Mouse (Mus musculus) CH12.LX (cell line): Measurements from ENCODE around the gene Angel1. TPM values are rescaled to one million over a fixed set of nuclear protein-coding genes. Genes with fewer than 3 reads are reported as not detected.

Experiments
- DNase-seq: peaks from one replicate; pipeline ENCODE4 v3.0.0-alpha.2; 2013; ENCODE audit errors: extremely low read depth
- H3K27ac ChIP-seq: 2 replicates; pipeline ENCODE4 v1.5.1; 2012; ENCODE audit warnings: low read depth, mild to moderate bottlenecking, control low read depth, moderate library complexity; ENCODE audit not compliant: insufficient read depth
- H3K27me3 ChIP-seq: replicated peaks from 2 replicates; pipeline ENCODE3; 2012; ENCODE audit warnings: inconsistent platforms
- H3K36me3 ChIP-seq, 2 experiments: replicated peaks in 1 of 2; 2 replicates each; pipeline versions ENCODE3 to v1.6.1; 2012; ENCODE audit warnings: inconsistent platforms in 1 of 2, low read length in 1 of 2, mild to moderate bottlenecking in 1 of 2, mixed read lengths in 1 of 2, moderate library complexity in 1 of 2; ENCODE audit not compliant: control insufficient read depth in 1 of 2, insufficient read depth in 1 of 2
- H3K4me1 ChIP-seq, 2 experiments: 2 replicates each; pipeline ENCODE4 v1.6.1; 2012; ENCODE audit warnings: inconsistent platforms in 1 of 2, moderate library complexity in 1 of 2; ENCODE audit not compliant: insufficient read depth in 2 of 2, control insufficient read depth in 1 of 2
- H3K4me2 ChIP-seq: 2 replicates; pipeline ENCODE4 v1.6.1; 2012; ENCODE audit warnings: low read depth, mild to moderate bottlenecking, control low read depth; ENCODE audit not compliant: poor library complexity, insufficient read depth, severe bottlenecking
- H3K4me3 ChIP-seq, 3 experiments: fragments of 150-350 bp in 1 of 3; sonication (generic) in 1 of 3; replicated peaks in 1 of 3; 2 replicates each; pipeline versions ENCODE3 to v1.5.1; 2011 to 2012; ENCODE audit warnings: low read depth in 2 of 3, low read length in 2 of 3, mild to moderate bottlenecking in 2 of 3, moderate library complexity in 2 of 3, control low read depth in 1 of 3, improper control_type of control experiment in 1 of 3, inconsistent platforms in 1 of 3, mixed read lengths in 1 of 3; ENCODE audit not compliant: poor library complexity in 1 of 3
- H3K79me2 ChIP-seq: replicated peaks from 2 replicates; pipeline ENCODE4 v1.6.1; 2012; ENCODE audit warnings: mild to moderate bottlenecking, moderate library complexity; ENCODE audit not compliant: control insufficient read depth, poor library complexity, insufficient read depth, severe bottlenecking; ENCODE audit errors: extremely low read depth
- H3K9ac ChIP-seq: 2 replicates; pipeline ENCODE4 v1.6.1; 2012; ENCODE audit warnings: low read depth, mild to moderate bottlenecking, control low read depth, moderate library complexity; ENCODE audit not compliant: insufficient read depth
- H3K9me3 ChIP-seq: replicated peaks from 2 replicates; pipeline ENCODE3; 2012; ENCODE audit warnings: low read length, inconsistent platforms, mixed read lengths
- BHLHE40 ChIP-seq: IDR thresholded peaks from 2 replicates; pipeline ENCODE4 v1.6.1; 2011; ENCODE audit warnings: mild to moderate bottlenecking, low read depth, low read length, improper control_type of control experiment
- CTCF ChIP-seq, 2 experiments: IDR thresholded peaks in 1 of 2; conservative IDR thresholded peaks in 1 of 2; 2 replicates each; pipeline ENCODE4 v1.5.1; 2011 to 2012; ENCODE audit warnings: low read depth in 2 of 2, low read length in 2 of 2, improper control_type of control experiment in 1 of 2, inconsistent platforms in 1 of 2, mild to moderate bottlenecking in 1 of 2, moderate library complexity in 1 of 2
- E2F4 ChIP-seq: IDR thresholded peaks from 2 replicates; pipeline ENCODE4 v1.6.1; 2011; ENCODE audit warnings: low read depth, low read length, improper control_type of control experiment; ENCODE audit not compliant: insufficient replicate concordance
- ELF1 ChIP-seq: IDR thresholded peaks from 2 replicates; pipeline ENCODE4 v1.6.1; 2014; ENCODE audit warnings: low read depth, mild to moderate bottlenecking, inconsistent platforms, low read length, improper control_type of control experiment
- JUND ChIP-seq: conservative IDR thresholded peaks from 2 replicates; pipeline ENCODE4 v1.6.1; 2011; ENCODE audit warnings: low read depth, low read length, improper control_type of control experiment
- KAT2A ChIP-seq: IDR thresholded peaks from 2 replicates; pipeline ENCODE4 v1.6.1; 2012; ENCODE audit warnings: low read length, improper control_type of control experiment, inconsistent platforms; ENCODE audit not compliant: insufficient replicate concordance
- MAFK ChIP-seq: IDR thresholded peaks from 2 replicates; pipeline ENCODE4 v1.6.1; 2011; ENCODE audit warnings: low read length, improper control_type of control experiment; ENCODE audit not compliant: insufficient replicate concordance
- MAX ChIP-seq: IDR thresholded peaks from 2 replicates; pipeline ENCODE4 v1.6.1; 2011; ENCODE audit warnings: low read length, improper control_type of control experiment
- NELFE ChIP-seq: IDR thresholded peaks from 2 replicates; pipeline ENCODE4 v1.6.1; 2011; ENCODE audit warnings: low read depth, low read length, improper control_type of control experiment
- NRF1 ChIP-seq: IDR thresholded peaks from 2 replicates; pipeline ENCODE4 v1.6.1; 2014; ENCODE audit warnings: low read depth, mild to moderate bottlenecking, inconsistent platforms, low read length, improper control_type of control experiment, moderate library complexity
- RAD21 ChIP-seq: IDR thresholded peaks from 2 replicates; pipeline ENCODE4 v1.6.1; 2011; ENCODE audit warnings: low read depth, mild to moderate bottlenecking, low read length, improper control_type of control experiment, moderate library complexity
- SMC3 ChIP-seq: IDR thresholded peaks from 2 replicates; pipeline ENCODE4 v1.6.1; 2011; ENCODE audit warnings: low read depth, low read length, improper control_type of control experiment
- USF1 ChIP-seq: IDR thresholded peaks from 2 replicates; pipeline ENCODE4 v1.6.1; 2014; ENCODE audit warnings: low read depth, mild to moderate bottlenecking, inconsistent platforms, low read length, improper control_type of control experiment
- ZC3H11A ChIP-seq: IDR thresholded peaks from 2 replicates; pipeline ENCODE4 v1.6.1; 2012; ENCODE audit warnings: low read depth, mild to moderate bottlenecking, inconsistent platforms, low read length, improper control_type of control experiment
- ZNF384 ChIP-seq: IDR thresholded peaks from 2 replicates; pipeline ENCODE4 v1.6.1; 2012; ENCODE audit warnings: low read depth, low read length, improper control_type of control experiment, inconsistent platforms
- dilution Hi-C: fragments of 300-500 bp; cut with MboI; formaldehyde crosslinking; loops from 2 replicates; pipeline ENCODE4 v1.14.3; 2020; ENCODE audit warnings: low sequenced_read_pairs; ENCODE audit not compliant: extremely low pct_unique_long_range_greater_than_20kb, extremely low pct_ligation_motif_present
- in situ Hi-C: fragments of 300-500 bp; cut with MboI; formaldehyde crosslinking; loops from 3 replicates; pipeline ENCODE4 v1.14.3; 2019; ENCODE audit warnings: low sequenced_read_pairs, low pct_ligation_motif_present, low pct_unique_long_range_greater_than_20kb, mixed read lengths
- polyA plus RNA-seq: library from polyadenylated mRNA; unstranded; fragments of >175 nt; gene quantifications from 2 replicates; pipeline ENCODE4 v1.2.1, GENCODE M21; 2012; ENCODE audit warnings: low read depth; ENCODE audit not compliant: insufficient read length
- total RNA-seq, 2 experiments: library from RNA; depleted of rRNA; stranded (reverse); fragments of 300-350 nt in 1 of 2; fragments of >200 nt in 1 of 2; gene quantifications; 2 replicates each; pipeline ENCODE4 v1.2.3; 2012 to 2014

The Angel1 gene
- total and polyA plus RNA-seq, 3 experiments = 1.0 to 9.3 (median 2.9) TPM

DNA sequence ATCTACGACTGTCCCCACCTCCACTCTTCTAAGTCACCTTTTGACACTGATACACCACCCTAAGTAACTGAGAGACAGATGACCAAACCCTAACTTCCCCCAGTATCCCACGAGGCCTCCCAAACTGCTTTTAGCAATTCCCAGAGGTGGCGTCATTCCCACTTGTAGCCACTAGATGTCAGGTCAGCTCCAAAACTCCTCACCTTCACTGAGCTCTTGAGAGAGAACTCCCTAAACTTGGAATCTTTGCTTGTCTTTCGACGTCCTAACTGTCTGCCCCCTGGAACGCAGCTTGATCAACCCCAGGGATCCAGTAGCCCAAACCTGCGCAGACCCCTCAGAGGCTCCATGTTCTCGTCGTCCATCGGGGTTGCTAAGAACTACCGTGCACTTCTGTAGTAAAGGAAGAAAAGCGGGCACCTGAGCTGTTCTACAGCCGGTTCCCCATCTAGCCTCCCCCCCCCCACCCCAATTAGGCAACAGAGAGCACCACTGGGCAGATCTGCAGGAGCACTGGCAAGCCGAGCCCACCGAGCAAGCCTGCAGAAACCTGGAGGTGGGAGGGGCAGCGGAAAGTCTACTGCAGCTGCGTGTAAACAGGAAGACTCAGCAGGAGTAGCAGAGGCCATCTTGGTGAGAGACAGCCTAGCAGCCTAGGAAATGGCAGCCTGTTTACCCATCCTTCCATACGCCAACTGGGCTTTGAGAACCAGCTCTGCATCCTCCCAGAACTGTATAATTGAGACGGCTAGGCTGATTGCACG, 41.8 kb upstream of the Angel1 start:
- Histone ChIP-seq H3K27me3 (peaks cover 1% of the 10 kb centered on the region), H3K79me2 (no peaks in the 10 kb centered on the region), H3K36me3 (no peaks in the 10 kb centered on the region), H3K4me3 (no peak overlapping the region), H3K4me2 (no peak overlapping the region), H3K9me3 (no peaks in the 10 kb centered on the region), H3K9ac (no peak overlapping the region), H3K4me1 (peaks cover 5 to 20% of the 10 kb centered on the region in 2 experiments; a peak in 2 of 4 replicates), H3K27ac (no peak overlapping the region)
- TF ChIP-seq NELFE (no peak), CTCF (conservative IDR thresholded peaks at IDR 0.05 in 1 of 2, IDR thresholded peaks at IDR 0.05 in 1 of 2; ENCODE audit: low read depth in 2 of 2, low read length in 2 of 2) (peak; percentile 66 to 86), ZC3H11A (0 out of 2 replicates have a peak, but pooled peaks have one; percentile 7), SMC3 (peak; percentile 72), USF1 (no peak), RAD21 (peak; percentile 82)
- in situ Hi-C loops = no loop called here
- dilution Hi-C loops = no loop called here
- DNase-seq = peak; percentile 54

- H3K27me3 ChIP-seq = peaks cover 7% of the 10 kb centered on the region
- dilution Hi-C loops = no loop called here
- in situ Hi-C loops = no loop called here
- no peaks in the 10 kb centered on the region for H3K9me3 ChIP-seq
- no peaks in the 10 kb centered on the region for H3K36me3 ChIP-seq
- TF ChIP-seq ELF1 = no peak
- no peak for TF ChIP-seq MAX
- TF ChIP-seq E2F4 = no peak
- TF ChIP-seq MAFK = no peak
- no peak for TF ChIP-seq NRF1
- no peak overlapping the region for H3K27ac ChIP-seq
- no peak overlapping the region for H3K9ac ChIP-seq
- peaks cover 0 to 12% of the 10 kb centered on the region in 2 experiments; a peak in 2 of 4 replicates for H3K4me1 ChIP-seq
- H3K79me2 ChIP-seq = no peaks in the 10 kb centered on the region
- no peak for DNase-seq
- H3K4me2 ChIP-seq = no peak overlapping the region
- no peak overlapping the region for H3K4me3 ChIP-seq
Observed at GRCm38 (mm10) chr12:86766467-86766866, 40.2 kb upstream of the Angel1 start.

GRCm38 (mm10) chr12:86764060-86764459, 37.8 kb upstream of the Angel1 start:
- in situ Hi-C loops = no loop called here
- no peak overlapping the region for H3K9ac ChIP-seq

More at GRCm38 (mm10) chr12:86764060-86764459, 37.8 kb upstream of the Angel1 start:
- Histone ChIP-seq H3K27ac (no peak overlapping the region), H3K79me2 (no peaks in the 10 kb centered on the region), H3K36me3 (no peaks in the 10 kb centered on the region), H3K4me3 (no peak overlapping the region), H3K4me1 (peaks cover 0 to 12% of the 10 kb centered on the region in 2 experiments; a peak in 2 of 4 replicates), H3K27me3 (peaks cover 11% of the 10 kb centered on the region), H3K4me2 (no peak overlapping the region), H3K9me3 (no peaks in the 10 kb centered on the region)
- no peak for DNase-seq
- dilution Hi-C loops = no loop called here
- TF ChIP-seq JUND (no peak), BHLHE40 (peak; percentile 67; the same call in 1 of the 2 replicates), KAT2A (no peak), ZNF384 (no peak)
